Mouse (Mus musculus): ENCODE measurements around the gene Cacna2d4.

Gene Cacna2d4

GRCm38 (mm10) chr6:119387801-119388649 lies 151.7 kb downstream of the Cacna2d4 start:
- DNase-seq (ENCODE audit: low spot score in 2 of 2): peak in 1 of 2 experiments; percentile 24

- peak; percentile 94 to 96 for DNase-seq (ENCODE audit: low spot score in 2 of 2)
Measured at GRCm38 (mm10) chr6:119388650-119389012, 152.3 kb downstream of the Cacna2d4 start.

- no peak for DNase-seq (ENCODE audit: low spot score in 2 of 2)
Measured at GRCm38 (mm10) chr6:119389089-119389488, 152.8 kb downstream of the Cacna2d4 start.

- no peak for DNase-seq (ENCODE audit: low spot score in 2 of 2)
Measured at GRCm38 (mm10) chr6:119390728-119391127, 154.4 kb downstream of the Cacna2d4 start.

GRCm38 (mm10) chr6:119392836-119393235 lies 156.5 kb downstream of the Cacna2d4 start:
- DNase-seq (ENCODE audit: low spot score in 2 of 2): no peak

GRCm38 (mm10) chr6:119395421-119396308 lies 159.3 kb downstream of the Cacna2d4 start:
- no peak for DNase-seq (ENCODE audit: low spot score in 2 of 2)

GRCm38 (mm10) chr6:119396309-119396634 lies 159.9 kb downstream of the Cacna2d4 start:
- DNase-seq (ENCODE audit: low spot score in 2 of 2): peak in 1 of 2 experiments; percentile 15

- no peak for DNase-seq (ENCODE audit: low spot score in 2 of 2)
Measured at GRCm38 (mm10) chr6:119399371-119399770, 163.0 kb downstream of the Cacna2d4 start.

- DNase-seq (ENCODE audit: low spot score in 2 of 2): no peak
Measured at GRCm38 (mm10) chr6:119400649-119401048, 164.3 kb downstream of the Cacna2d4 start.

- no peak for DNase-seq (ENCODE audit: low spot score in 2 of 2)
Measured at GRCm38 (mm10) chr6:119401545-119402304, 165.4 kb downstream of the Cacna2d4 start.

Data from frontal cortex, postnatal 10 days (tissue).